Mouse (Mus musculus) liver, embryonic 11.5 days (tissue): ENCODE results near the gene Atg2a. TPM values are rescaled to one million over a fixed set of nuclear protein-coding genes. Genes with fewer than 3 reads are reported as not detected.

Experiments
- ATAC-seq: fragments of 200-750 bp; cut with Nextera tagmentation; replicated peaks from 2 replicates; pipeline ENCODE4 v1.8.0; 2017; ENCODE audit warnings: moderate number of reproducible peaks, mild to moderate bottlenecking, moderate TSS enrichment, moderate library complexity; ENCODE audit not compliant: low FRiP score
- DNase-seq: peaks from one replicate; pipeline ENCODE4 v3.0.0-alpha.2; 2017; ENCODE audit warnings: low spot score
- H3K27ac ChIP-seq: fragments of 300-500 bp; sonication (generic); 2 replicates; pipeline ENCODE4 v1.5.1; 2014; ENCODE audit warnings: mild to moderate bottlenecking, low read depth, low read length, control low read depth
- H3K27me3 ChIP-seq: fragments of 300-500 bp; sonication (generic); replicated peaks from 2 replicates; pipeline ENCODE4 v1.6.1; 2014; ENCODE audit warnings: low read length, mixed read lengths; ENCODE audit not compliant: control insufficient read depth, insufficient read depth
- H3K36me3 ChIP-seq: fragments of 300-500 bp; sonication (generic); 2 replicates; pipeline ENCODE4 v1.6.1; 2014; ENCODE audit warnings: mild to moderate bottlenecking, low read length, moderate library complexity, mixed read lengths; ENCODE audit not compliant: control insufficient read depth, insufficient read depth
- H3K4me1 ChIP-seq: fragments of 300-500 bp; sonication (generic); replicated peaks from 2 replicates; pipeline ENCODE4 v1.6.1; 2014; ENCODE audit warnings: low read length, mixed read lengths; ENCODE audit not compliant: control insufficient read depth, insufficient read depth
- H3K4me2 ChIP-seq: fragments of 300-500 bp; sonication (generic); 2 replicates; pipeline ENCODE4 v1.6.1; 2014; ENCODE audit warnings: mild to moderate bottlenecking, control low read depth, moderate library complexity
- H3K4me3 ChIP-seq: fragments of 300-500 bp; sonication (generic); 2 replicates; pipeline ENCODE4 v1.5.1; 2014; ENCODE audit warnings: low read depth, low read length, control low read depth
- H3K9ac ChIP-seq: fragments of 300-500 bp; sonication (generic); 2 replicates; pipeline ENCODE4 v1.6.1; 2014; ENCODE audit warnings: low read depth, low read length, control low read depth
- H3K9me3 ChIP-seq: fragments of 300-500 bp; sonication (generic); 2 replicates; pipeline ENCODE4 v1.6.1; 2016; ENCODE audit warnings: low read length, inconsistent platforms, mixed read lengths; ENCODE audit not compliant: control insufficient read depth
- WGBS: fragments of 180-500 bp; shearing (Covaris S2); extraction: QIAGEN DNeasy Blood & Tissue Kit; methylation state at CpG from one replicate; pipeline ENCODE4 v1.1.7; 2014; 5-methylcytosine and 5-hydroxymethylcytosine counted together
- polyA plus RNA-seq: library from polyadenylated mRNA; unstranded; fragments of >200 nt; fragmentation: Nextera tagmentation; extraction: Ambion mirVana; gene quantifications from 2 replicates; pipeline ENCODE4 v1.2.1, GENCODE M21; 2014

Atg2a gene
- polyA plus RNA-seq, 1 experiment from 2014 or later, result 10.4 TPM

GRCm38 (mm10) chr19:6291117-6291781 lies 49.8 kb downstream of the Atg2a start:
- DNase-seq (peak; percentile 56), ATAC-seq (peak; percentile 66)
- Histone ChIP-seq H3K27ac (peak overlapping the region; percentile 89), H3K27me3 (no peaks in the 10 kb centered on the region), H3K9me3 (no peaks in the 10 kb centered on the region), H3K4me2 (peak overlapping the region; percentile 45), H3K4me1 (peaks cover 59% of the 10 kb centered on the region), H3K4me3 (no peak overlapping the region; the same call in 1 of the 2 replicates), H3K9ac (peak overlapping the region; percentile 61), H3K36me3 (peaks cover 33% of the 10 kb centered on the region)
- 51% methylated on average over 10 of the region's 10 CpGs for WGBS

GRCm38 (mm10) chr19:6292262-6292661 lies 50.8 kb downstream of the Atg2a start:
- Histone ChIP-seq H3K9ac (no peak overlapping the region; the same call in 1 of the 2 replicates), H3K27ac (peak overlapping the region; percentile 89), H3K4me1 (peaks cover 57% of the 10 kb centered on the region), H3K4me3 (no peak overlapping the region), H3K36me3 (peaks cover 38% of the 10 kb centered on the region), H3K9me3 (no peaks in the 10 kb centered on the region), H3K27me3 (no peaks in the 10 kb centered on the region), H3K4me2 (no peak overlapping the region)
- 91% methylated on average over 5 of the region's 5 CpGs for WGBS
- DNase-seq, result no peak
- no peak for ATAC-seq

GRCm38 (mm10) chr19:6294301-6294700 lies 52.8 kb downstream of the Atg2a start:
- H3K27ac ChIP-seq, result no peak overlapping the region
- 90% methylated on average over 17 of the region's 17 CpGs for WGBS
- no peak overlapping the region for H3K4me2 ChIP-seq
- ATAC-seq, result no peak
- H3K9ac ChIP-seq, result no peak overlapping the region
- H3K4me1 ChIP-seq, result peaks cover 56% of the 10 kb centered on the region
- H3K36me3 ChIP-seq, result peaks cover 53% of the 10 kb centered on the region
- no peak overlapping the region for H3K4me3 ChIP-seq
- no peaks in the 10 kb centered on the region for H3K9me3 ChIP-seq
- DNase-seq, result no peak
- no peaks in the 10 kb centered on the region for H3K27me3 ChIP-seq

DNA sequence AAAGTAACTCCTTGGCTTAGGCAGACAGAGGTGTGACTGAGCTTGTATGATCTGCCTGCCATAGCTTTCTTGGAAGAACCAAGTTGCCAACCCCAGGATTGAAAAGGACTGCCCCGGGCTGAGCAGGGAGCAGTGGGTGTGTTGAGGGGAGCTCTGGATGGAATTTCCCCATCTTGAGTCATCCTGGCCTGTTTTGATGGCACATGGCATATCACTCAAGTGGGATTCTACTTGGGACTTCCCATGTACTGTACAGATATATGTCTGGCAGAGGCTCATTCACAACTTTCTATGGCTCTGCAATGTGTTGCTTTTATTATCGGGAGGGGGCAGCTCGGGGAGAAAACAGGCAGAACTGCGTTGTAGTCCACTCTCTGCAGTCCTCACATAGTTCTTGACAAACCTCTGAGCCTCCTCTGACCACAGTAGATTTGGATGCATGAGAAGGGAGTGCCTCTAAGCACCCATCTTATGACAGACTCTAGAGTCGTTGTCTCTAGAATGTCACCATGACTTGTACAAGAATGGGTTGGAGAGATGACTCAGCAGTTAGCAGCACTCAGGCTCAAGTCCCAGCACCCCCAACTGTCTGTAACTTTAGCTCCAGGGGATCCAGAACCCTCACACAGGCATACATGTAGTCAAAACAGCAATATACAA lies 55.2 kb downstream of the Atg2a start:
- no peak for DNase-seq
- Histone ChIP-seq H3K4me1 (peaks cover 57% of the 10 kb centered on the region), H3K4me3 (no peak overlapping the region), H3K4me2 (peak overlapping the region; percentile 15), H3K36me3 (peaks cover 52% of the 10 kb centered on the region), H3K27ac (peak overlapping the region; percentile 83), H3K9me3 (no peaks in the 10 kb centered on the region), H3K27me3 (no peaks in the 10 kb centered on the region), H3K9ac (peak overlapping the region; percentile 34; the same call in 1 of the 2 replicates)
- ATAC-seq, result peak; percentile 26
- 73% methylated on average over 5 of the region's 5 CpGs for WGBS

- Histone ChIP-seq H3K4me3 (no peak overlapping the region), H3K9me3 (no peaks in the 10 kb centered on the region), H3K9ac (peak overlapping the region; percentile 34; the same call in 1 of the 2 replicates), H3K4me2 (peak overlapping the region; percentile 15), H3K36me3 (peaks cover 48% of the 10 kb centered on the region), H3K4me1 (peaks cover 62% of the 10 kb centered on the region), H3K27me3 (no peaks in the 10 kb centered on the region), H3K27ac (peak overlapping the region; percentile 83)
- ATAC-seq (peak; percentile 60), DNase-seq (no peak)
- 61% methylated on average over 9 of the region's 9 CpGs for WGBS
Measured at GRCm38 (mm10) chr19:6297641-6298040, 56.2 kb downstream of the Atg2a start.

DNA sequence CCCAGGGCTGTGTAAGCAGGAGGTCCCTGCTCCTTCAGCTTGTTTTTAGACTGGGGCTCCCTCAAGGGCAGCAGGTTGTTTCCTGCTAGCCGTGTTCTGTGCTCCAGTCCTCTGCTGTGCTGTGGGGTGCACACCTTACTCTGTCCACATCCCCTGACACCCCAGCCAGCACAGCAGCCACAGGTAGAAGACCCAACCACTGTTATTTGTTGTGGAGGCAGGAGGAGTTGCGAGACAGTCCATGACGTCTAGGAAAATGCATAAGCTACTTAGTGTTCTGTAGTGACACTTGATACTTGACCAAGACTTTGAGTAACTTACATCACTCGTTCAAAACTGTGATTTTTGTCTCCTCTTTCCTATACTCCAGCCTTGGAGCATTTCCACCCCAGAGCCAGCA lies 57.5 kb downstream of the Atg2a start:
- DNase-seq (no peak), ATAC-seq (no peak)
- H3K36me3 ChIP-seq, result peaks cover 48% of the 10 kb centered on the region
- H3K4me3 ChIP-seq, result no peak overlapping the region
- no peaks in the 10 kb centered on the region for H3K27me3 ChIP-seq
- H3K9ac ChIP-seq, result peak overlapping the region; percentile 28; the same call in 1 of the 2 replicates
- H3K27ac ChIP-seq, result peak overlapping the region; percentile 91; the same call in 1 of the 2 replicates
- WGBS, result 80% methylated on average over 4 of the region's 4 CpGs
- peaks cover 75% of the 10 kb centered on the region for H3K4me1 ChIP-seq
- H3K4me2 ChIP-seq, result no peak overlapping the region
- no peaks in the 10 kb centered on the region for H3K9me3 ChIP-seq

DNA sequence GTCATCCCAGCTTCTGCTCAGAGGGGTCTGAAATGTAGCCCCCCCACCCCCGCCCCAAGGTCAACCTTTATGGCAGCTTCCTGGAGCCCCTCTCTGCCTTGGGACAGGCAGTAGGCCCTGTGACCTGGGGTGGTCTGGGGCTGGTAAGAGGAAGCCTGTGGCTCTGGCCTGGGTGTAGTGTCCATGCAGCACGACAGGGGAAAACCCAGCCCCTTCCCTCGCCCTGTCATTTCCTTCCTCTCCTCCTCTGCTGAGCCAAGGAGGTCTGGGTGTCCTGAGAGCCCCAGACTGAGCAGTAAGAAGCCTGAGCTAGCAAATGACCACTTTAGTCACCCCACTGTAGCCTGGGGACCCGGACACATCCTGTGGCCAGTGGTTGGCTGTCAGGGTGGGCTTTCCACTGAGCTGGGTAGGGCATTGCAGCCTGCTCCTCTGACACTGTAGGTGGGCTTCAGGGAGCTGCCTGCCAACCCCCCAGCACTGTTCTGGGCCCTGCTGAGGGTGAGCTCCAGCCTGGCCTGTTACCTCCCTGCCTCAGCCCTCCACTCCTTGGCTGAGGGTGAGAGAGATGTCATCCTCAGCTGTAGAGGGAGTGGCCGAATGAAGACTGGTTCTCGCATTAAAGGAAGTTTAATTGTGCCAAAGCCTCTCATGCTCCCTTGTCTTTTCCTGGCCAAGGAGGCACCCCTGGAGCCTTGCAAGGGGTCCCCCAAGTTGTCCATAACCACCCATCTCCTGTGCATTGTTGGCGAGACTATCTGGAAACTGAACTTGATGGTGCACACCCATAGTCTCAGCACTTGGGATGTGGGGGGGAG lies 58.2 kb downstream of the Atg2a start:
- H3K9ac ChIP-seq, result peak overlapping the region; percentile 51

DNA sequence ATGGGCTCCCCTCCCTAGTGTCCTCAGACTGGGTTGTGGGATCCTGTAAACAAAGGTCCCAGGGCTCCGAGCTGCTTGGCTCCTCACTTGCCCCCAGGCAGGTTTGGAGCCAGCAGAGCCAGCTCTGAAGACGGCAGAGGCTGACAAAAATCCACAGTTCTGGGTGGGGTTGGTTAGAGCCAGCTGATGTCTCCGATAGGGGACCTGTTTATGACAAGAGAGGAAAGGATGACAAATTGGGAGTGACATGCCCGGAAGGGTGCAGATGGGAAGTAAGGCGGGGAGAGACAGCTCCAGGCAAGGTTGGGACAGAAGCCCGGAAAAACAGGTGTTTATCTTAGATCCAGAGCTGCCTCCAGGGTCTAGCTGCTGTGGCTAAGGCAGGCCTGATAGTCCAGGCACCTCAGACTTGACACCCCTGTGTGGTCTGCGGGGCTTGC lies 59.0 kb downstream of the Atg2a start:
- Histone ChIP-seq H3K4me1 (peaks cover 82% of the 10 kb centered on the region), H3K9ac (peak overlapping the region; percentile 51), H3K27me3 (no peaks in the 10 kb centered on the region), H3K36me3 (peaks cover 40% of the 10 kb centered on the region), H3K9me3 (no peaks in the 10 kb centered on the region), H3K4me3 (0 out of 2 replicates have a peak overlapping the region, but pooled peaks have one; percentile 10), H3K4me2 (peak overlapping the region; percentile 47), H3K27ac (peak overlapping the region; percentile 91)
- 37% methylated on average over 7 of the region's 7 CpGs for WGBS
- peak; percentile 74 for ATAC-seq
- peak; percentile 52 for DNase-seq

More for the DNA sequence above, 58.2 kb downstream of the Atg2a start:
- 0 out of 2 replicates have a peak overlapping the region, but pooled peaks have one; percentile 7 for H3K4me3 ChIP-seq
- H3K27me3 ChIP-seq, result no peaks in the 10 kb centered on the region
- ATAC-seq (no peak), DNase-seq (no peak)
- 54% methylated on average over 7 of the region's 7 CpGs for WGBS
- H3K36me3 ChIP-seq, result peaks cover 47% of the 10 kb centered on the region
- H3K27ac ChIP-seq, result peak overlapping the region; percentile 91
- no peaks in the 10 kb centered on the region for H3K9me3 ChIP-seq
- peak overlapping the region; percentile 47 for H3K4me2 ChIP-seq
- H3K4me1 ChIP-seq, result peaks cover 82% of the 10 kb centered on the region
